In genomic region chr11:16299960-16300359, GRCm38 (mm10) we compare ENCODE assay signal across 19 mouse cellular contexts. TPM values are rescaled to one million over a fixed set of nuclear protein-coding genes. Genes with fewer than 3 reads are reported as not detected.
DNase-seq lines count a peak whose midpoint lies in the region; ATAC-seq and TF ChIP-seq lines count a peak whose summit lies in the region.
"Had no signal": no experiment of that assay in that cellular context is flagged by ENCODE, and none has a peak within 500 bp of the region (broad histone marks: within the 10 kb centered on the region; RNA-seq: fewer than 3 reads in every experiment).

No protein-coding gene starts in this region.

- 50% methylated on average over 1 of the region's 1 CpGs for WGBS in kidney, embryonic 14.5 days
- 28% methylated on average over 1 of the region's 1 CpGs for WGBS in forebrain, embryonic 13.5 days
- WGBS in hindbrain, embryonic 16.5 days = 56% methylated on average over 1 of the region's 1 CpGs
- 34% methylated on average over 1 of the region's 1 CpGs for whole genome bisulfite sequencing in intestine, embryonic 16.5 days

- no peaks in the 10 kb centered on the region for H3K4me1 ChIP-seq in kidney, embryonic 14.5 days (ENCODE audit: control insufficient read depth, insufficient read depth, low read length)
- H3K4me1 ChIP-seq in forebrain, embryonic 13.5 days = peaks cover 21% of the 10 kb centered on the region
- H3K4me1 ChIP-seq in hindbrain, embryonic 16.5 days (ENCODE audit: control insufficient read depth, insufficient read depth, low read depth, low read length) = peaks cover 3% of the 10 kb centered on the region; the same call in 1 of the 2 replicates
- H3K4me1 ChIP-seq in intestine, embryonic 16.5 days (ENCODE audit: control insufficient read depth, insufficient read depth, low read length) = no peaks in the 10 kb centered on the region
- H3K4me1 ChIP-seq: limb, embryonic 12.5 days; liver, embryonic 13.5 days; lung, embryonic 15.5 days; stomach, embryonic 15.5 days had no signal

- H3K27me3 ChIP-seq in kidney, embryonic 14.5 days (ENCODE audit: control insufficient read depth, insufficient read depth, low read length) = no peaks in the 10 kb centered on the region
- no peaks in the 10 kb centered on the region for H3K27me3 ChIP-seq in forebrain, embryonic 13.5 days
- no peaks in the 10 kb centered on the region for H3K27me3 ChIP-seq in hindbrain, embryonic 16.5 days (replicated peaks; ENCODE audit: control insufficient read depth, insufficient read depth, low read length)
- no peaks in the 10 kb centered on the region for H3K27me3 ChIP-seq in intestine, embryonic 16.5 days (replicated peaks; ENCODE audit: control insufficient read depth, insufficient read depth, low read length)
- H3K27me3 ChIP-seq: limb, embryonic 12.5 days; liver, embryonic 13.5 days; lung, embryonic 15.5 days; stomach, embryonic 15.5 days had no signal

- H3K4me3 ChIP-seq in kidney, embryonic 14.5 days (ENCODE audit: low read length) = no peak overlapping the region
- H3K4me3 ChIP-seq in forebrain, embryonic 13.5 days = no peak overlapping the region
- no peak overlapping the region for H3K4me3 ChIP-seq in hindbrain, embryonic 16.5 days (ENCODE audit: low read length)
- H3K4me3 ChIP-seq in intestine, embryonic 16.5 days (ENCODE audit: low read length) = no peak overlapping the region
- H3K4me3 ChIP-seq: limb, embryonic 12.5 days; liver, embryonic 13.5 days; lung, embryonic 15.5 days; stomach, embryonic 15.5 days had no signal

- no peak overlapping the region for H3K4me2 ChIP-seq in kidney, embryonic 14.5 days (replicated peaks; ENCODE audit: low read depth, low read length)
- H3K4me2 ChIP-seq in forebrain, embryonic 13.5 days = no peak overlapping the region
- no peak overlapping the region for H3K4me2 ChIP-seq in hindbrain, embryonic 16.5 days (ENCODE audit: low read length)
- no peak overlapping the region for H3K4me2 ChIP-seq in intestine, embryonic 16.5 days (ENCODE audit: low read depth, low read length)
- H3K4me2 ChIP-seq: limb, embryonic 12.5 days; liver, embryonic 13.5 days; lung, embryonic 15.5 days; stomach, embryonic 15.5 days had no signal

- DNase-seq in kidney, adult 11 months = no peak
- DNase-seq in brain, embryonic 14.5 days (ENCODE audit: low read depth) = peak; percentile 88
- no peak for DNase-seq in layer of hippocampus, postnatal 25 days (ENCODE audit: extremely low spot score in 1 of 2, low spot score in 1 of 2)
- DNase-seq: adrenal gland, postnatal 14 days; cerebellum, adult 8-10 months; gastrocnemius, postnatal 14 days; kidney, postnatal 14 days; liver, embryonic 13.5 days; thymus, adult 2 months had no signal

- peak; percentile 72; the same call in 1 of the 2 replicates for ATAC-seq in kidney, embryonic 14.5 days (ENCODE audit: low FRiP score, low TSS enrichment)
- peak; percentile 78 for ATAC-seq in forebrain, embryonic 13.5 days
- peak; percentile 71 for ATAC-seq in hindbrain, embryonic 16.5 days
- ATAC-seq in intestine, embryonic 16.5 days = no peak
- ATAC-seq: activated CD4-positive, CD25-positive, alpha-beta regulatory T cell, adult 4 months; Patski had no signal

- H3K9me3 ChIP-seq in kidney, embryonic 14.5 days (ENCODE audit: control insufficient read depth, low read length) = no peaks in the 10 kb centered on the region
- H3K9me3 ChIP-seq in forebrain, embryonic 13.5 days (replicated peaks) = no peaks in the 10 kb centered on the region
- no peaks in the 10 kb centered on the region for H3K9me3 ChIP-seq in hindbrain, embryonic 16.5 days (ENCODE audit: control insufficient read depth, low read length)
- H3K9me3 ChIP-seq in intestine, embryonic 16.5 days (ENCODE audit: control insufficient read depth, low read length) = no peaks in the 10 kb centered on the region
- H3K9me3 ChIP-seq: limb, embryonic 12.5 days; liver, embryonic 13.5 days; lung, embryonic 15.5 days; stomach, embryonic 15.5 days had no signal

- H3K36me3 ChIP-seq in kidney, embryonic 14.5 days (ENCODE audit: control insufficient read depth, insufficient read depth, low read length) = no peaks in the 10 kb centered on the region
- no peaks in the 10 kb centered on the region for H3K36me3 ChIP-seq in forebrain, embryonic 13.5 days (ENCODE audit: poor library complexity, severe bottlenecking)
- no peaks in the 10 kb centered on the region for H3K36me3 ChIP-seq in hindbrain, embryonic 16.5 days (ENCODE audit: control insufficient read depth, insufficient read depth, low read length)
- H3K36me3 ChIP-seq in intestine, embryonic 16.5 days (ENCODE audit: control insufficient read depth, insufficient read depth, low read length) = no peaks in the 10 kb centered on the region
- H3K36me3 ChIP-seq: limb, embryonic 12.5 days; liver, embryonic 13.5 days; lung, embryonic 15.5 days; stomach, embryonic 15.5 days had no signal

- no peak overlapping the region for H3K27ac ChIP-seq in kidney, embryonic 14.5 days (ENCODE audit: low read depth, low read length)
- peak overlapping the region; percentile 52 for H3K27ac ChIP-seq in forebrain, embryonic 13.5 days
- H3K27ac ChIP-seq in hindbrain, embryonic 16.5 days (ENCODE audit: low read depth, low read length) = peak overlapping the region; percentile 63
- no peak overlapping the region for H3K27ac ChIP-seq in intestine, embryonic 16.5 days (ENCODE audit: low read length)
- H3K27ac ChIP-seq: limb, embryonic 12.5 days; liver, embryonic 13.5 days; lung, embryonic 15.5 days; stomach, embryonic 15.5 days had no signal

- no peak for TF ChIP-seq CTCF in brain, embryonic 14.5 days (IDR thresholded peaks at IDR 0.05; ENCODE audit: borderline replicate concordance, extremely low read depth, insufficient read depth, insufficient read length)

- H3K9ac ChIP-seq in kidney, embryonic 14.5 days (ENCODE audit: low read depth, low read length) = no peak overlapping the region
- H3K9ac ChIP-seq in forebrain, embryonic 13.5 days = no peak overlapping the region
- H3K9ac ChIP-seq in hindbrain, embryonic 16.5 days (ENCODE audit: low read depth, low read length) = no peak overlapping the region
- no peak overlapping the region for H3K9ac ChIP-seq in intestine, embryonic 16.5 days (ENCODE audit: low read depth, low read length)
- H3K9ac ChIP-seq: limb, embryonic 12.5 days; liver, embryonic 13.5 days; lung, embryonic 15.5 days; stomach, embryonic 15.5 days had no signal

- TF ChIP-seq POLR2A in brain, embryonic 14.5 days (IDR thresholded peaks at IDR 0.05; ENCODE audit: borderline replicate concordance, extremely low read depth, insufficient read depth, insufficient read length, poor library complexity, severe bottlenecking) = no peak

RNA-seq across cellular contexts. Expression of gene Vstm2a, which starts 42.4 kb away (rescaled TPM):
- 0.09 and 0.50 TPM in 2 replicates for polyA plus RNA-seq in kidney, embryonic 14.5 days (2014; fragmentation: Nextera tagmentation; extraction: Ambion mirVana)
- polyA plus RNA-seq in brain, embryonic 14.5 days (2012; rRNA removed) = 34.9 and 46.8 TPM in 2 replicates
- polyA plus RNA-seq in forebrain, embryonic 13.5 days (2015; fragmentation: Nextera tagmentation; extraction: Ambion mirVana) = 26.1 and 30.4 TPM in 2 replicates
- polyA plus RNA-seq in hindbrain, embryonic 16.5 days (2015; fragmentation: Nextera tagmentation; extraction: Ambion mirVana) = 91.1 and 94.9 TPM in 2 replicates
- polyA plus RNA-seq in intestine, embryonic 16.5 days (2015; fragmentation: Nextera tagmentation; extraction: Ambion mirVana) = 1.5 and 1.9 TPM in 2 replicates
- 100 to 1,000 TPM; 137 to 149 TPM for total RNA-seq in layer of hippocampus, postnatal 25 days (2021)
- total RNA-seq: common myeloid progenitor, adult 5-6 weeks had no signal
- polyA plus RNA-seq: activated CD4-positive, CD25-positive, alpha-beta regulatory T cell, adult 4 months; Patski had no signal

Comparison
In these comparisons a context has a peak if more than half of its experiments do, and no peak if none do; other contexts are left out.
1. H3K27ac ChIP-seq: peak in forebrain, embryonic 13.5 days (single experiment) and hindbrain, embryonic 16.5 days (single experiment); none in kidney, embryonic 14.5 days (single experiment) and intestine, embryonic 16.5 days (single experiment).